Mouse (Mus musculus) gastrocnemius, postnatal 10 days (tissue): Measurements from ENCODE around the gene Clstn3. TPM values are rescaled to one million over a fixed set of nuclear protein-coding genes. Genes with fewer than 3 reads are reported as not detected.
"Not testable (repeated sequence)": the region's sequence is repeated elsewhere in the genome, so short reads cannot be mapped to it uniquely, and the experiment has no call there.

Experiments
- DNase-seq: peaks from one replicate; pipeline ENCODE4 v3.0.0; 2021; ENCODE audit warnings: mixed read lengths
- total RNA-seq, 2 experiments: library from RNA; stranded (reverse); gene quantifications; 2 replicates each; pipeline ENCODE4 v1.2.3; 2021

Gene Clstn3
- total RNA-seq, 2 experiments from 2014 or later: 1.5 to 1.8 TPM

DNA sequence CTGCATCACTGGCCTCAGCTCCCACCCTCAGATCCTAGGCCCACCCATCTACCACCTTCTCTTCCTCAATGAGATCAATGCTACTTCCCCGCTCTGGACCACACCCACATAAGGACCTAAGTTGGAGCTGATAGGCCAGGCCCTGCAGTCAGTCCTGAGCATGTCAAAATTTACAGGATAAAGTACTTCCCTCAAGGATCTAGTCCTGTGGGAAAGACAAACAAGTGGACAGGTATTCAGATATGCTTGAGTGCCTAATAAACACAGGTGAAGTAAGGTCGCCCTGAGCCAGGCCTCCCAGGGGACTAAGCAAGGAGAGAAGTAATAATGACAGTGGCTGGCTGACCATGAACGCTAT is 15.0 kb upstream of the Clstn3 start:
- DNase-seq: no peak

GRCm38 (mm10) chr6:124478874-124479572 is 14.4 kb upstream of the Clstn3 start:
- no peak for DNase-seq

- no peak for DNase-seq
Measured at GRCm38 (mm10) chr6:124477922-124478651, 13.5 kb upstream of the Clstn3 start.

DNA sequence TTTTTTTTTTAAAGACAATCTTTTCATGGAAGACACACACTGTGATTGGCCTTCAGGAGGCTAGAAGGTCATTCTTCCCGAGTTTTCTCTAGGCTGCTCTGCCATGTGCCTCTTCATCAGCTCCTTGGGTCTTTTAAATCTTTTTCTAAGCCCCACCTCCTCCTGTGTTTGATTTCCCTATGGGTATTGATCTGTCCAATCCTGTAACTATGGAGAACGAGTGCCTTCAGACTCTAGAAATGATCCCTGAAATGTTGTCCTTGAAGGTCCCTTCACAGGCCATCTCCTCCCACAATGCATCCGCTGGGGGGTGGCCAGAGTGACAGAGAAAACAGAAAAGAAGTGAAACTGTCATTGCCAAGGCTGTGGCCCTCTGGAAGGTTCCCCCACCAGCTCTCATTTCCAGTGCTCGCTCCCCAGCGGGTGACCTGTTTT is 12.6 kb upstream of the Clstn3 start:
- DNase-seq: no peak

DNA sequence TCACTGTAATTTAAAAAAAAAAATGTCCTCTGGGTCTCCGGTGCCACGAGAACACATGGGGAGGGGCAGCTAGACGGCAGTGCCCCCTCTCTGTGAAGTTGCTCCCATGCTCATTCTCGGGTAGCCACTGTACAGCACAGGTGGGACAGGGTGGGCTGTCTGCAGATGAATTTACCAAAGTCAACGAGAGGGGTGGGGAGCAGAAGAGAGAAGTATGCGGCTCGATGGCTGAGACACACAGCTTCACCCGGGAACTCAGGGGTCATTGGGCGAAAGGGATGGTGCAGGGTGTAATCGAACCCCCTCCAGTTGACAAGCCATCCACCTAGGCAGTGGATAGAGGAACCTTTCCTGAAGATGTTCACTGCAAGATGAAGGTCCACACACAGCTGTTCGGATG is 12.2 kb upstream of the Clstn3 start:
- no peak for DNase-seq

DNA sequence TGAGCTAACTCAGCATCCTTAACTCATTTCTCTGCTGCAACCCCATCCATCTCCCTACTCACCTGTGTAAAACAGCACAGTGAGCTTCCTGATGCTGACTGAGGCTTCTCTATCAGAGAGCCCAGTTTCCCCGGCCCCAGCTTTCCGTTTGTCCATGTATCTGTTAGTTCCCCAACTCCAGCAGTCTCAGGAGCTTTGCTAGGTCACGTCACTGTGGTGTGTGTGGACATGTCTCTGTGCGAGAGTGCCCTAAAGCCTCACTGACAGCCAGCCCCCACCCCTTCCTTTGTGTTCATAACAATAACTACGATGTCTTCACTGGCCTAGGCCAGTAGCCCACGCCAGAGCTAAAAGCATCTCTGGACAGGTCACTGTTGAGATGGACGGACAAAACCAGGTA is 11.6 kb upstream of the Clstn3 start:
- DNase-seq: no peak

DNA sequence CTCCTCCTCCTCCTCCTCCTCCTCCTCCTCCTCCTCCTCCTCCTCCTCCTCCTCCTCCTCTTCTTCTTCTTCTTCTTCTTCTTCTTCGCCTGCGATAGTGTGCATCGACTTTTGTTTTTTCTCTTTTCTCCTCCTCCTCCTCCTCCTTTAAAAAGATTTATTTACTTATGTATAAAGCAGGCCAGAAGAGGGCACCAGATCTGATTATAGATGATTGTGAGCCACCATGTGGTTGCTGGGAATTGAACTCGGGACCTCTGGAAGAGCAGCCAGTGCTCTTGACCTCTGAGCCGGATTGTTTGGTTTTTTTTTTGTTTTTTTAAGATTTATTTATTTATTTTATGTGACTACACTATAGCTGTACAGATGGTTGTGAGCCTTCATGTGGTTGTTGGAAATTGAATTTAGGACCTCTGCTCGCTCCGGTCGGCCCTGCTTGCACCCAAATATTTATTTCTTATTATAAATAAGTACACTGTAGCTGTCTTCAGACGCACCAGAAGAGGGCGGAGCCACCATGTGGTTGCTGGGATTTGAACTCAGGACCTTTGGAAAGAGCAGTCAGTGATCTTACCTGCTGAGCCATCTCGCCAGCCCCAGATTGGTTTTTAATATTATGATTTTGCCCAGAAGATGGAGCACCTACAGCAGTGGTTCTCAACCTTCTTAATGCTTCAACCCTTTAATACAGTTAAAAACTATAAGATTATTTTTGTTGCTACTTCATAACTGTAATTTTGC is 10.9 kb upstream of the Clstn3 start:
- not testable (repeated sequence) for DNase-seq

DNA sequence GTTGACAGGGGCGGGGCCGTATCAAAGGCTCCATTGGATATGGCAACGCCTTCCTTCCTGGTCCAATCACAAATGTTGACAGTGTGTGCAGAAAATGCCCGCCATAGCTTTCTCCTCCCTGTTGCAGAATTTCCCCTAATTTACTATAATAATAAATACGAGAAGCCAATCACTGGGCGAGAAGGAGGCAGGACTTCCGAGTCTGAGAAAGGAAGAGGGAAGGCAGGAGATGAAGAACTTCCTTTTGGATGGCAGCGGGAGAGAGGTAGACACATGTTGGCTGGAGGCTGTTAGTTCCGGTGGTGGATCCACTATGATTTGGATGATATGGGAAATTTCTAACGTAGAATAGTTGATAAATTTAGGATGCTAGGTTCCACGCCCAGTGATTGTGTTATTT is 10.0 kb upstream of the Clstn3 start:
- no peak for DNase-seq

DNA sequence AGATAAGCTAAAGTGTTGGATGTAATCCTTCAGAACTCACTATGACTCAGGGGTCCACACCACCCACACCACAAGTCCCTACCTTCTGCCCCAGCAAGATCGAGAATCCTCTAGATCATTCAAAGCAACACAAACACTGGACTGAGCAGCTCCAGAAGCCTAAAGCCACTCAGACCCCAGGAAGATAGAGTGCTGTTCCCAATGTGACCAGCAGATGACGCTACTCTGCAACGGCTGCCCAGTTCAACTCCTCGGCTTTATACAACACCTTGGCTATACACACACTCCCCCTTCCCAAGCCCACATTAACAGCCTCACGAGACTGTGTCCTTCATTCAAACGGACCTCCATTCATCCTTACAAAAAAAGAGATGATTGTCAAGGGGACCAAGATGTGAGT is 8.2 kb upstream of the Clstn3 start:
- DNase-seq: peak; percentile 67

DNA sequence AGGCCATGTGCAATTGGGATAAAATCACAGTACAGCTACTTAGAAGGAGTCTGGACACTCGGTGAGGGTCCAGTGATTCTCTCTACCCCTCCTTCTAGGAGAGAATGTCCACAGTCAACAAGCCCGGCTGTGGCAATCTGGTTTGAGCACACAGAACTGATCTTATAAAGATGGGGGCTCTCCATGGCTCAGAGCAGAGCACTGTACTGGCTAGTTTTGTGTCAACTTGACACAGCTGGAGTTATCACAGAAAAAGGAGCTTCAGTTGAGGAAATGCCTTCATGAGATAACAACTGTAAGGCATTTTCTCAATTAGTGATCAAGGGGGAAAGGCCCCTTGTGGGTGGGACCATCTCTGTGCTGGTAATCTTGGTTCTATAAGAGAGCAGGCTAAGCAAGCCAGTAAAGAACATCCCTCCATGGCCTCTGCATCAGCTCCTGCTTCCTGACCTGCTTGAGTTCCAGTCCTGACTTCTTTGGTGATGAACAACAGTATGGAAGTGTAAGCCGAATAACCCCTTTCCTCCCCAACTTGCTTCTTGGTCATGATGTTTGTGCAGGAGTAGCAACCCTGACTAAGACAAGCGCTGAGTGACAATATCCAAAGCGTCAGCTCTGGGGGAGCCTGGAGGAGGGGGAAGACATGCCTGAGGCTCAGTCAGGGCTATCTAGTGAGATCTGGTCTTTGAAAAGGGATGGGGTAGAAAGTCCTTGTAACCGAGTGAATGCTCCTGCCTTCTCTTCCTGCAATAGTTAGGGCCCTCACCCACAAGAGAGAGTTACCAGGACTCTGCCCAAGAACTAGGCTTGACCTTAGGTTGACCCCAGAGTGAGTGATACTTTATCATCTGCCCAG is 7.4 kb upstream of the Clstn3 start:
- DNase-seq: not testable (repeated sequence)

DNA sequence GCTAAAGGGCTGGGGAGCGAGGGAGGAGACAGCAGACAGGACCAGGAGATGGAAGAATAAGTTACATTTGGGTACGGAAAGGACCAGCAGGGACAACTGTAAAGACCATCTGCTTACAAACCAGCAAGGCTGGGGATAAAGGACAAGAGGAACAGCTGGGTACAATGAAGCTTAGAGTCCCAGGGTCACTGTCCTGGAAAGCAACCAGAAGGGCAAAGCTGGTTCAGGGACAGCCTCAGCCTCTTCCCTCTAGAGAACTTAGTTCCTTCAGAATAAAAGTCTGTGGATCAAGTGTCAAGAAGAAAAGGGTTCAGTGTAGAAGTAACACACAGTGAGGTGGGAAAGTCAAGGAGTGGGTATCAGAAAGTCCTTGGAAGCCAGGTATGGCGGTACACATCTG is 6.5 kb upstream of the Clstn3 start:
- no peak for DNase-seq

DNA sequence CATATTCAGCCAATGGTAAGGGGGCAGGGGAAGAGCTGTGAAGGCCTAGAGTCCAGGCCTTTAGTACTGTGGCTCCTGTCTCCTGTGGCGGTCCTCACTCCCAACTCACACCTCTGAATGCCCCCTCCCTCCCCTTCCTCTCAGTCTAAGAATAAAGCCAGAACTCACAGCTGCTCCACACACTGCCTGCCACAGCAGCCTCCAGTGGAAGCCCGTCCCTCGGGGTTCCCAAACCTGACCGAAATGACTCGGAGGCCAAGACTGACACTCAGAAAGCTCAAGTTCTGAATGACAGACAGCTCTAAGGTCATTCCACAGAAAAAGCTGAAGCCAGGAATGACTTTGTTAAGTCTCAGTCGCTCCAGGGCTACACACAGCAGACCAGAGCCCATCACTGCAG is 1.1 kb upstream of the Clstn3 start:
- DNase-seq: no peak

DNA sequence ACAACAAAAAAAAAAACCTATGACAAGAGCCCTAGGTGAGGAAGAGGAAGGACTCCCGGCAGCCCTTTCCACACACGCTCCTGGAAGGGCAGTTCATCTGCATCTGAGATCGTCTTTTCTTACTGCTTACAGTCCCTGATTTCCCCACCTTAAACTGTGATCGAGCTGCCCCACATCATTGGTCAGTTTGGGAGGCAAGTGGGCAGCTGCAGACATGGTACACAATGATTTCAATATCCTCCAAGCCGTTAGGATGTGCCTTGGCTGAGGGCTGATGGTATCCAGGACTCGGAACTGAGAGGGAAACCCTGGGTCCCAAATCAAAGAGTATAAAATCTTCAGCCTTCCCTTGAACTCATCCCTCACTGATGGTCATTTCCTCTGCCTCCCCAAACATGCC is 705 bp upstream of the Clstn3 start:
- no peak for DNase-seq

DNA sequence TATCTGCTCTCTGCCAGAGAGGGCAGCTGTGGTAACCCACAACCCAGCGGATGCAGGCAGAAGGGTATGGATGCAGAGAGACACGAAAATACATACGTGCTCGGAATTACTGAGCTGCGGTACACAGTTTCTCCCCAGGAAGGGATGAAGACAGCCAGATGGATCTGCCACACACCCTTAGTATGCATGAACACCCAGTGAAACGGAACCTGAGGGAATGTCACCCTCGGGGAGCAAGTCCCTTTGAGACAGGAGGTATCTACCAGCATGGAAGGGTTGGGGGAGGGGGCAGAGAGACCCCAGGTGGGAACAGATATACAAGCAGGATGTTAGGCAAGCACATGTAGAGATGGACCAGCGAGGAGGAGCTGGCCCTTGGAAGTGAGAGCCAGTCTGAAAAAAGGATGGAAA is 708 bp downstream of the Clstn3 start:
- no peak for DNase-seq

DNA sequence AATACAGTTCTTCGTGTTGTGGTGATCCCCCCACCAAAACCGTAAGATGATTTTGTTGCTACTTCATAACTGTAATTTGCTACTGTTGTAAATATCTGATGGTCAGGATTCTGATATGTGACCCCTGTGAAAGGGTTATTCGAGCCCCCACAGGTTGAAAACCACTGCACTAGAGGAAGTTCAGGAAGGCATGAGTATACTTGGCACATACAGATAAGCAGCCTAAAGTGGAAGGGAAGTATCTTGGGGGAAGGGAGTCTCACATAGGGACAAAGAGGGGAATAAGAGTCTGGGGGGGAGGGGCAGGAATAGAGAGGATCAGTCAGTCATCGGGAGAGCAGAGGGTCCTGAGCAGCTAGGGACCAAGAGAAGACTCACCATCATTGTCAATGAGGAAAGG is 5.2 kb downstream of the Clstn3 start:
- no peak for DNase-seq

- no peak for DNase-seq
Measured at GRCm38 (mm10) chr6:124458505-124458904, 6.1 kb downstream of the Clstn3 start.

GRCm38 (mm10) chr6:124457827-124458226 is 6.8 kb downstream of the Clstn3 start:
- no peak for DNase-seq

DNA sequence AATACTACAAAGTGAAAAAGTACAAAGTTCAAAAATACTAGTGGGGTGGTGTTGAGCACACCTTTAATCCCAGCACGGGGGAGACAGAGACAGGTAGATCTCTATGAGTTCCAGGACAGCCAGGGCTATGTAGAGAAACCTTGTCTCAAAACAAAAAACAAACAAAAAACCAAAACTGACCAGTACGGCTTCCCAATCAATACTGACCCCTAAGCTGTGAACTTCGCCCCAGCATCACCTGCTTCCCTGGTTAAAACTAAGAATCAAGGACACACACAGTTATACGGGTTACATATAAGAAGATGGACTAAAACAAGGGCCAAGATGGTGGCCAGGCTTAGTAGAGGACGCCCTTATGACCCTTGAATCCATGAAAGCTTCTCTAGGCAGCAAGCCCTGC is 8.4 kb downstream of the Clstn3 start:
- no peak for DNase-seq

DNA sequence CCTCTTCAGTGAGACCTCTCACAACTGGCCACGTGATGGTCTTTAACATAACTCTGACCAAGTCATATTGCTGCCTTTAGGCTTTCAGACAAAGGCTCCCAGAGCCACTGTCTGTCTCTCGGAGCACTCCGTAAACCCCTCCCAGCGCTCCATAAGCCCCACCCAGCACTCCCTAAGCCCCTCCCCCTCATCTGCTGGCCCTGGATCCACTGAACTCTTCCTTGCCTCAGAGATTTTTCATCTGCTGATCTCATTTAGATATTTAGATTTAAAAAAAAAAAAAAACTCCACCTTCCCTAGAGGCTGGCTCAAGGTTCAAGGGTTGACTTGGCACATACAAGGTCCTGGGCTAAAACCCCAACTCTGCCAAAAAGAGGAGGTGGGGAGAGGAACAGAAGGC is 10.8 kb downstream of the Clstn3 start:
- DNase-seq: no peak

GRCm38 (mm10) chr6:124451995-124452394 is 12.6 kb downstream of the Clstn3 start:
- no peak for DNase-seq

DNA sequence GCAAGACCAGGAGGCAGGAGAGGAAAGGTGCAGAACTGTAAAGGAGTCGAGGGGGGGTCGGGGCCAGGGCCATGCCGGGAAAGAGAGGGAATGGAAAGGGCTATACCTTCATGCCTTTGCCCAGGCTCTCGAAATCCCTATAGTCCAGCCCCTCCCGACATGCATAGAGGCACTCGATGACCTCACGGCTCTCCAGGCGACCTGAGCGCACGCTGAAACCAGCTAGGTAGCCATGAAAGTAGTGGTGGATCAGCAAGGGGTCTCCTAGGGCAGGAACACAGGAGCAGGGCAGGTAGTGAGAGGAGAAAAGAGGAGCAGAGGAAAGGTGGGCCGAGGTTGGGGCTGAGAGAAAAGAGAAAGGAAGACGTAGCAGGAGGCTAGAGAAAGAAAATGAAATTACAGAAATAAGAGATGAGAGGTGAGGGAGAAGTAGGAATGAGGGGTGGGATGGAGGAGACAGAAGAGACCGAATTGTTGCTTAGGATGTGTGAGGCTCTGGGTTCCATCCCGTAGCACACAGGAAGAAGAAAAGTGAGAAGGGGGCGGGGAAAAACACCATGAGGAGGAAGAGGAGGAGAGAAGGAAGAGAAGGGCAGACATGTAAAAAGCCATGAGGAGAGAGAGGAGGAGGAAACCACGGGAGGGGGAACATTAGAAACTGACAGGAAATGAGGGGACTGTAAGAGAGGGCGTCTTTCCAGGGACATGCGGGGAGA is 14.8 kb downstream of the Clstn3 start:
- DNase-seq: no peak
